Mouse (Mus musculus): ENCODE data around the gene Pde4d.

Pde4d gene

GRCm38 (mm10) chr13:109912635-109913034 is 1462.9 kb downstream of the Pde4d start:
- DNase-seq (ENCODE audit: extremely low spot score, low spot score): peak; percentile 9

GRCm38 (mm10) chr13:109914246-109914645 is 1464.5 kb downstream of the Pde4d start:
- DNase-seq (ENCODE audit: extremely low spot score, low spot score): peak; percentile 14

- DNase-seq (ENCODE audit: extremely low spot score, low spot score): peak; percentile 31
These were observed 1465.1 kb downstream of the Pde4d start for GRCm38 (mm10) chr13:109914846-109915245.

- peak; percentile 57 for DNase-seq (ENCODE audit: extremely low spot score, low spot score)
These were observed 1465.8 kb downstream of the Pde4d start for GRCm38 (mm10) chr13:109915501-109915900.

- DNase-seq (ENCODE audit: extremely low spot score, low spot score): no peak
These were observed 1466.2 kb downstream of the Pde4d start for GRCm38 (mm10) chr13:109915964-109916363.

GRCm38 (mm10) chr13:109917551-109917950 is 1467.8 kb downstream of the Pde4d start:
- DNase-seq (ENCODE audit: extremely low spot score, low spot score): no peak

- DNase-seq (ENCODE audit: extremely low spot score, low spot score): no peak
These were observed 1468.9 kb downstream of the Pde4d start for GRCm38 (mm10) chr13:109918631-109919030.

- DNase-seq (ENCODE audit: extremely low spot score, low spot score): no peak
These were observed 1470.5 kb downstream of the Pde4d start for GRCm38 (mm10) chr13:109920256-109920655.

- DNase-seq (ENCODE audit: extremely low spot score, low spot score): no peak
These were observed 1471.7 kb downstream of the Pde4d start for GRCm38 (mm10) chr13:109921336-109922038.

- DNase-seq (ENCODE audit: extremely low spot score, low spot score): no peak
These were observed 1472.5 kb downstream of the Pde4d start for GRCm38 (mm10) chr13:109922228-109922627.

- DNase-seq (ENCODE audit: extremely low spot score, low spot score): no peak
These were observed 1473.0 kb downstream of the Pde4d start for GRCm38 (mm10) chr13:109922782-109923181.

GRCm38 (mm10) chr13:109924771-109925170 is 1475.0 kb downstream of the Pde4d start:
- no peak for DNase-seq (ENCODE audit: extremely low spot score, low spot score)

GRCm38 (mm10) chr13:109926277-109926920 is 1476.7 kb downstream of the Pde4d start:
- DNase-seq (ENCODE audit: extremely low spot score, low spot score): peak; percentile 40

GRCm38 (mm10) chr13:109927782-109928181 is 1478.0 kb downstream of the Pde4d start:
- no peak for DNase-seq (ENCODE audit: extremely low spot score, low spot score)

- no peak for DNase-seq (ENCODE audit: extremely low spot score, low spot score)
These were observed 1482.9 kb downstream of the Pde4d start for GRCm38 (mm10) chr13:109932688-109933087.

- no peak for DNase-seq (ENCODE audit: extremely low spot score, low spot score)
These were observed 1483.8 kb downstream of the Pde4d start for GRCm38 (mm10) chr13:109933554-109933953.

- no peak for DNase-seq (ENCODE audit: extremely low spot score, low spot score)
These were observed 1487.1 kb downstream of the Pde4d start for GRCm38 (mm10) chr13:109936866-109937265.

GRCm38 (mm10) chr13:109944822-109945551 is 1495.2 kb downstream of the Pde4d start:
- DNase-seq (ENCODE audit: extremely low spot score, low spot score): no peak

- no peak for DNase-seq (ENCODE audit: extremely low spot score, low spot score)
These were observed 1501.7 kb downstream of the Pde4d start for GRCm38 (mm10) chr13:109951466-109951865.

GRCm38 (mm10) chr13:109954189-109954588 is 1504.4 kb downstream of the Pde4d start:
- DNase-seq (ENCODE audit: extremely low spot score, low spot score): no peak

GRCm38 (mm10) chr13:109957953-109958352 is 1508.2 kb downstream of the Pde4d start:
- no peak for DNase-seq (ENCODE audit: extremely low spot score, low spot score)

GRCm38 (mm10) chr13:109982821-109983443 is 1533.2 kb downstream of the Pde4d start:
- no peak for DNase-seq (ENCODE audit: extremely low spot score, low spot score)

Data from neural tube, embryonic 10.5 days (tissue).